Mouse (Mus musculus): ENCODE measurements around the gene Pramef12.

- TF ChIP-seq POLR2A (IDR thresholded peaks at IDR 0.05; ENCODE audit: low read depth, low read length): no peak
- TF ChIP-seq CTCF (conservative IDR thresholded peaks at IDR 0.05 in 1 of 2, IDR thresholded peaks at IDR 0.05 in 1 of 2; ENCODE audit: low read depth in 2 of 2, low read length in 2 of 2): no peak
- TF ChIP-seq GABPA (IDR thresholded peaks at IDR 0.05; ENCODE audit: insufficient replicate concordance, low read depth, low read length): no peak
- no peak for TF ChIP-seq E2F4 (IDR thresholded peaks at IDR 0.05; ENCODE audit: insufficient replicate concordance, low read depth, low read length)
- TF ChIP-seq POLR2AphosphoS2 (IDR thresholded peaks at IDR 0.05; ENCODE audit: low read depth, low read length): no peak
- no peak for TF ChIP-seq TCF12 (IDR thresholded peaks at IDR 0.05; ENCODE audit: low read depth, low read length)
- TF ChIP-seq USF1 (IDR thresholded peaks at IDR 0.05; ENCODE audit: low read depth, low read length): no peak
- TF ChIP-seq USF2 (conservative IDR thresholded peaks at IDR 0.05; ENCODE audit: low read depth, low read length): no peak
- TF ChIP-seq ZMIZ1 (IDR thresholded peaks at IDR 0.05; ENCODE audit: low read depth, low read length): no peak
Observed at GRCm38 (mm10) chr4:144402712-144403111, 5.6 kb downstream of the Pramef12 start.

Data from CH12.LX (cell line).